Mouse (Mus musculus) urinary bladder, adult 18-20 months (tissue): ENCODE results near the gene Mxi1.
A peak's percentile ranks its signal among the peaks of the same experiment; 100 is the strongest.
"Not testable (repeated sequence)": the region's sequence is repeated elsewhere in the genome, so short reads cannot be mapped to it uniquely, and the experiment has no call there.

Source experiments
- DNase-seq, 2 experiments: peaks; one replicate each; pipeline ENCODE4 v3.0.0; 2022; ENCODE audit warnings: low spot score in 2 of 2, mixed read lengths in 2 of 2

Gene Mxi1

GRCm38 (mm10) chr19:53364963-53365362 lies 54.6 kb downstream of the Mxi1 start:
- DNase-seq = peak; percentile 30 to 65

GRCm38 (mm10) chr19:53366057-53366775 lies 55.9 kb downstream of the Mxi1 start:
- no peak for DNase-seq

GRCm38 (mm10) chr19:53366881-53367280 lies 56.6 kb downstream of the Mxi1 start:
- DNase-seq = no peak

GRCm38 (mm10) chr19:53369469-53370043 lies 59.2 kb downstream of the Mxi1 start:
- DNase-seq = peak; percentile 62 to 63

GRCm38 (mm10) chr19:53370233-53370632 lies 59.9 kb downstream of the Mxi1 start:
- no peak for DNase-seq

- no peak for DNase-seq
These were observed 61.3 kb downstream of the Mxi1 start, which contains the start of gene Gm10197 for GRCm38 (mm10) chr19:53371666-53372065. TSS of gene Gm10197 (minus strand) at chr19:53371766.

GRCm38 (mm10) chr19:53373570-53373969 lies 63.3 kb downstream of the Mxi1 start:
- DNase-seq = no peak

GRCm38 (mm10) chr19:53375299-53375698 lies 65.0 kb downstream of the Mxi1 start:
- DNase-seq = no peak

GRCm38 (mm10) chr19:53375816-53376215 lies 65.5 kb downstream of the Mxi1 start:
- no peak for DNase-seq

GRCm38 (mm10) chr19:53377652-53378051 lies 67.3 kb downstream of the Mxi1 start:
- no peak for DNase-seq

- no peak for DNase-seq
These were observed 68.1 kb downstream of the Mxi1 start for GRCm38 (mm10) chr19:53378421-53378820.

GRCm38 (mm10) chr19:53383336-53383735 lies 73.0 kb downstream of the Mxi1 start:
- no peak for DNase-seq

- DNase-seq = no peak
These were observed 79.1 kb downstream of the Mxi1 start for GRCm38 (mm10) chr19:53389417-53389816.

- DNase-seq = no peak
These were observed 79.6 kb downstream of the Mxi1 start for GRCm38 (mm10) chr19:53389851-53390431.

- peak; percentile 96 to 99 for DNase-seq
These were observed 80.2 kb downstream of the Mxi1 start, which contains the start of gene Smndc1 for GRCm38 (mm10) chr19:53390495-53391007. TSS of gene Smndc1 (minus strand) at chr19:53390578.

- DNase-seq = no peak
These were observed 81.1 kb downstream of the Mxi1 start for GRCm38 (mm10) chr19:53391386-53391785.

GRCm38 (mm10) chr19:53391787-53392186 lies 81.5 kb downstream of the Mxi1 start:
- no peak for DNase-seq

GRCm38 (mm10) chr19:53392781-53393343 lies 82.5 kb downstream of the Mxi1 start:
- DNase-seq = no peak

GRCm38 (mm10) chr19:53393646-53394045 lies 83.3 kb downstream of the Mxi1 start:
- no peak for DNase-seq

GRCm38 (mm10) chr19:53394552-53394951 lies 84.2 kb downstream of the Mxi1 start:
- DNase-seq = peak in 1 of 2 experiments; percentile 28

GRCm38 (mm10) chr19:53394956-53395355 lies 84.6 kb downstream of the Mxi1 start:
- not testable (repeated sequence) for DNase-seq

GRCm38 (mm10) chr19:53395805-53396204 lies 85.5 kb downstream of the Mxi1 start:
- not testable (repeated sequence) for DNase-seq
